Mouse (Mus musculus): ENCODE measurements at regions not wholly inside any gene's neighbourhood (a gene's known extent, or its start where the extent isn't known, plus 50 kb on each side); places are given as distances from the start of the nearest gene placed in this dataset.

- TF ChIP-seq CTCF (IDR thresholded peaks at IDR 0.05; ENCODE audit: low read depth) = no peak
- TF ChIP-seq EP300 (optimal IDR thresholded peaks at IDR 0.05) = no peak
Observed at GRCm38 (mm10) chr6:98524659-98525058, 182.1 kb upstream of the Gm765 start.
